In the genomic region with DNA sequence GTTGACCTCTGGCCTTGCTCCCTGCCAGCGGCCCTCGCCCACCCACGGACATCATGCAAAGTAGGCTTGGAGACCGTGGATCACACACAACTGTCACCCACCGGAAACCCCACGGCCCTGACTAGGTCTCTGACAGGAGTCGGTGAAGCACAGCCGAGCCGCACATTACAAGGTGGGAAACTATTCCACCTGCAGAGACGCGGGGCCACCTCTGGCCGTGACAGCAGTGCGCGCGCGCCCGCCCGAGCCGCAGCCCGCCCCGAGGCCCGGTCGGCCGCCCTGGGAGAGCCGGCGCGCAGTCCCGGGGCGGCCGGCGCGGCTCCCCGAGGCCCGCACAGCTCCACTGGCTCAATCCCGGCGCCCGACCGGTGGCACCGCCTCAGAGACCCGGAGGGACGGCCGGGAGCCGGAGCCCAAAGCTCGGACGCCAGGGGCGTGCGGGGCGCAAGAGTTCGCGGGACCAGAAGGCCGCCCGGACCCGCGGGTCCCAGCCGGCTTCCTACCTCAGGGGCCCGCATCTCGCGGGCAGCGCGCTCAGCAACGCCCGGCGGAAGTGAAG, we compare ENCODE assay signal across 9 mouse cellular contexts. TPM values are rescaled to one million over a fixed set of nuclear protein-coding genes. Genes with fewer than 3 reads are reported as not detected.
A peak's percentile ranks its signal among the peaks of the same experiment; 100 is the strongest.
DNase-seq lines count a peak whose midpoint lies in the region; ATAC-seq and TF ChIP-seq lines count a peak whose summit lies in the region.
"Not testable (repeated sequence)": the region's sequence is repeated elsewhere in the genome, so short reads cannot be mapped to it uniquely, and the experiment has no call there.
"Had no signal": no experiment of that assay in that cellular context is flagged by ENCODE, and none has a peak within 500 bp of the region (broad histone marks: within the 10 kb centered on the region; RNA-seq: fewer than 3 reads in every experiment).

No protein-coding gene starts in this region.

- H3K36me3 ChIP-seq in embryonic facial prominence, embryonic 13.5 days; heart, embryonic 14.5 days (ENCODE audit: control insufficient read depth, insufficient read depth, low read length); kidney, embryonic 15.5 days; liver, embryonic 14.5 days (replicated peaks; ENCODE audit: control insufficient read depth, insufficient read depth, low read depth); midbrain, embryonic 16.5 days (ENCODE audit: control insufficient read depth, insufficient read depth, low read length); splenic B cell, adult 2 months (ENCODE audit: control insufficient read depth, insufficient read depth, low read length, poor library complexity, severe bottlenecking): not testable (repeated sequence)

- not testable (repeated sequence) for H3K27ac ChIP-seq in embryonic facial prominence, embryonic 13.5 days; liver, embryonic 14.5 days
- H3K27ac ChIP-seq in heart, embryonic 14.5 days (replicated peaks in 1 of 2; ENCODE audit: control insufficient read depth in 1 of 2, insufficient read depth in 1 of 2, low read depth in 2 of 2, low read length in 2 of 2), result peak overlapping the region in 1 of 2 experiments; percentile 65; a peak in 3 of 4 replicates
- H3K27ac ChIP-seq in kidney, embryonic 15.5 days, result peak overlapping the region; percentile 64; the same call in 1 of the 2 replicates
- peak overlapping the region; percentile 33; the same call in 1 of the 2 replicates for H3K27ac ChIP-seq in midbrain, embryonic 16.5 days (ENCODE audit: low read length)

- H3K4me1 ChIP-seq in embryonic facial prominence, embryonic 13.5 days, result peaks cover 15% of the 10 kb centered on the region
- not testable (repeated sequence) for H3K4me1 ChIP-seq in heart, embryonic 14.5 days (ENCODE audit: control insufficient read depth in 2 of 2, insufficient read depth in 2 of 2, low read length in 2 of 2)
- peaks cover 12% of the 10 kb centered on the region for H3K4me1 ChIP-seq in kidney, embryonic 15.5 days
- H3K4me1 ChIP-seq in liver, embryonic 14.5 days (replicated peaks; ENCODE audit: control insufficient read depth in 2 of 2, insufficient read depth in 2 of 2, low read length in 1 of 2), result peaks cover 0 to 15% of the 10 kb centered on the region in 2 experiments; a peak in 3 of 4 replicates
- peaks cover 11% of the 10 kb centered on the region for H3K4me1 ChIP-seq in midbrain, embryonic 16.5 days (ENCODE audit: control insufficient read depth, insufficient read depth, low read length)

- peak overlapping the region; percentile 69 for H3K4me3 ChIP-seq in embryonic facial prominence, embryonic 13.5 days
- H3K4me3 ChIP-seq in heart, embryonic 14.5 days (ENCODE audit: control insufficient read depth in 1 of 2, insufficient read depth in 1 of 2, low read depth in 1 of 2, low read length in 2 of 2), result peak overlapping the region; percentile 76 to 89
- peak overlapping the region; percentile 77 for H3K4me3 ChIP-seq in kidney, embryonic 15.5 days (replicated peaks)
- H3K4me3 ChIP-seq in liver, embryonic 14.5 days (ENCODE audit: insufficient read depth in 1 of 2, low read depth in 2 of 2, low read length in 2 of 2), result peak overlapping the region; percentile 57 to 91
- peak overlapping the region; percentile 77 for H3K4me3 ChIP-seq in midbrain, embryonic 16.5 days (ENCODE audit: low read depth, low read length)

- WGBS in embryonic facial prominence, embryonic 13.5 days, result under 1% methylated on average over 53 of the region's 63 CpGs
- under 1% methylated on average over 33 of the region's 63 CpGs for WGBS in heart, embryonic 14.5 days
- WGBS in kidney, embryonic 15.5 days, result under 1% methylated on average over 60 of the region's 63 CpGs
- under 1% methylated on average over 51 of the region's 63 CpGs for WGBS in liver, embryonic 14.5 days (ENCODE audit: insufficient replicate concordance)
- WGBS in midbrain, embryonic 16.5 days, result under 1% methylated on average over 46 of the region's 63 CpGs

- TF ChIP-seq CTCF in liver, embryonic 14.5 days (IDR thresholded peaks at IDR 0.05; ENCODE audit: low read depth), result not testable (repeated sequence)

- ATAC-seq in embryonic facial prominence, embryonic 13.5 days (ENCODE audit: insufficient number of reproducible peaks, insufficient read depth, low FRiP score, low TSS enrichment, low read depth), result peak; percentile 68
- ATAC-seq in heart, embryonic 14.5 days (ENCODE audit: insufficient number of reproducible peaks, insufficient read depth, low FRiP score, low read depth), result not testable (repeated sequence)
- ATAC-seq in kidney, embryonic 15.5 days (replicated peaks; ENCODE audit: low FRiP score), result peak; percentile 71
- ATAC-seq in liver, embryonic 14.5 days (ENCODE audit: insufficient read depth), result peak; percentile 77
- ATAC-seq in midbrain, embryonic 16.5 days, result peak; percentile 57

- peak overlapping the region; percentile 68 for H3K4me2 ChIP-seq in embryonic facial prominence, embryonic 13.5 days
- H3K4me2 ChIP-seq in heart, embryonic 14.5 days (ENCODE audit: low read length), result peak overlapping the region; percentile 78
- H3K4me2 ChIP-seq in kidney, embryonic 15.5 days, result peak overlapping the region; percentile 87
- H3K4me2 ChIP-seq in liver, embryonic 14.5 days (ENCODE audit: low read depth), result peak overlapping the region; percentile 72
- peak overlapping the region; percentile 80 for H3K4me2 ChIP-seq in midbrain, embryonic 16.5 days (ENCODE audit: low read length)

- peak; percentile 28 for DNase-seq in 3134 (ENCODE audit: extremely low read depth, insufficient read length, low spot score)
- DNase-seq in adrenal gland, postnatal 10 days, result peak; percentile 45
- DNase-seq in liver, embryonic 14.5 days (ENCODE audit: low read depth in 3 of 3, low spot score in 3 of 3), result not testable (repeated sequence)
- DNase-seq in splenic B cell, adult 2 months (ENCODE audit: low read depth, low spot score), result peak; percentile 51

- H3K9ac ChIP-seq in embryonic facial prominence, embryonic 13.5 days, result peak overlapping the region; percentile 80
- peak overlapping the region; percentile 81 for H3K9ac ChIP-seq in heart, embryonic 14.5 days (ENCODE audit: low read length)
- H3K9ac ChIP-seq in kidney, embryonic 15.5 days, result peak overlapping the region; percentile 77
- peak overlapping the region; percentile 66 for H3K9ac ChIP-seq in liver, embryonic 14.5 days (replicated peaks)
- peak overlapping the region; percentile 85 for H3K9ac ChIP-seq in midbrain, embryonic 16.5 days (ENCODE audit: low read depth, low read length)

- not testable (repeated sequence) for TF ChIP-seq EP300 in liver, embryonic 14.5 days (IDR thresholded peaks at IDR 0.05; ENCODE audit: low read depth)

- H3K27me3 ChIP-seq in embryonic facial prominence, embryonic 13.5 days; heart, embryonic 14.5 days (ENCODE audit: control insufficient read depth, insufficient read depth, low read length); kidney, embryonic 15.5 days; liver, embryonic 14.5 days (ENCODE audit: control insufficient read depth, insufficient read depth, low read length); midbrain, embryonic 16.5 days (ENCODE audit: control insufficient read depth, insufficient read depth, low read depth, low read length); splenic B cell, adult 2 months (ENCODE audit: control insufficient read depth, insufficient read depth, low read length, poor library complexity, severe bottlenecking): not testable (repeated sequence)

- H3K9me3 ChIP-seq in embryonic facial prominence, embryonic 13.5 days; heart, embryonic 14.5 days (ENCODE audit: control insufficient read depth, low read length); kidney, embryonic 15.5 days (replicated peaks); liver, embryonic 14.5 days (ENCODE audit: control insufficient read depth, low read length); midbrain, embryonic 16.5 days (replicated peaks; ENCODE audit: control insufficient read depth, low read length, poor library complexity, severe bottlenecking): not testable (repeated sequence)

RNA-seq across cellular contexts. Expression of a gene that starts 50.5 kb away (rescaled TPM):
- 10 to 100 TPM; 42.0 to 56.4 TPM for total RNA-seq in adrenal gland, postnatal 10 days (2021)
- 11.0 and 11.5 TPM in 2 replicates for polyA plus RNA-seq in embryonic facial prominence, embryonic 13.5 days (2015; fragmentation: Nextera tagmentation; extraction: Ambion mirVana)
- 9.3 and 9.8 TPM in 2 replicates for polyA plus RNA-seq in heart, embryonic 14.5 days (2014; fragmentation: Nextera tagmentation; extraction: Ambion mirVana)
- 10.8 and 10.9 TPM in 2 replicates for polyA plus RNA-seq in kidney, embryonic 15.5 days (2015; fragmentation: Nextera tagmentation; extraction: Ambion mirVana)
- polyA plus RNA-seq in liver, embryonic 14.5 days (2012; rRNA removed), result 1.3 and 1.6 TPM in 2 replicates
- polyA plus RNA-seq in liver, embryonic 14.5 days (2014; fragmentation: Nextera tagmentation; extraction: Ambion mirVana), result 1.0 and 1.1 TPM in 2 replicates
- polyA plus RNA-seq in midbrain, embryonic 16.5 days (2015; fragmentation: Nextera tagmentation; extraction: Ambion mirVana), result 7.9 and 10.1 TPM in 2 replicates

RNA-seq across cellular contexts. Expression of a gene that starts 52.8 kb away (rescaled TPM):
- under 1 TPM in 1 of 2 experiments, not detected in 1; 0.15 TPM for total RNA-seq in adrenal gland, postnatal 10 days (2021)
- polyA plus RNA-seq in embryonic facial prominence, embryonic 13.5 days (2015; fragmentation: Nextera tagmentation; extraction: Ambion mirVana), result 0.27 TPM in 1 of 2 replicates, not detected in the other
- not detected in 2 replicates for polyA plus RNA-seq in heart, embryonic 14.5 days (2014; fragmentation: Nextera tagmentation; extraction: Ambion mirVana)
- 71.2 and 75.0 TPM in 2 replicates for polyA plus RNA-seq in kidney, embryonic 15.5 days (2015; fragmentation: Nextera tagmentation; extraction: Ambion mirVana)
- polyA plus RNA-seq in liver, embryonic 14.5 days (2012; rRNA removed), result not detected in 2 replicates
- not detected in 2 replicates for polyA plus RNA-seq in liver, embryonic 14.5 days (2014; fragmentation: Nextera tagmentation; extraction: Ambion mirVana)
- 0.26 and 0.47 TPM in 2 replicates for polyA plus RNA-seq in midbrain, embryonic 16.5 days (2015; fragmentation: Nextera tagmentation; extraction: Ambion mirVana)
- polyA plus RNA-seq: urinary bladder, adult 2 months had no signal

Comparison
In these comparisons a context has a peak if more than half of its experiments do, and no peak if none do; other contexts are left out.
1. RNA of a gene that starts 52.8 kb away (polyA plus RNA-seq): 71.2 to 75.0 TPM in kidney, embryonic 15.5 days; 0.27 TPM in embryonic facial prominence, embryonic 13.5 days, 0.26 to 0.47 TPM in midbrain, embryonic 16.5 days, not detected in liver, embryonic 14.5 days and not detected in heart, embryonic 14.5 days; every median in the first group is over 10 times any median in the second.
2. Peak in every context shown above with its lines, with median percentiles within 50 percentile points of each other: H3K4me2 ChIP-seq, H3K4me3 ChIP-seq and H3K9ac ChIP-seq.